Mouse (Mus musculus) granulocyte monocyte progenitor cell, adult 5-6 weeks (primary cell): ENCODE measurements around the gene Gm28048. TPM values are rescaled to one million over a fixed set of nuclear protein-coding genes. Genes with fewer than 3 reads are reported as not detected.

Experiments
- ATAC-seq: replicated peaks from 2 replicates; pipeline ENCODE4 v1.8.0; 2016; ENCODE audit warnings: mild to moderate bottlenecking, moderate TSS enrichment, inconsistent platforms; ENCODE audit not compliant: poor library complexity, severe bottlenecking
- total RNA-seq, 2 experiments: library from RNA; stranded (forward) in 1 of 2; stranded (reverse) in 1 of 2; fragments of 200-712, 200-1000 nt in 1 of 2; fragments of >200 nt in 1 of 2; fragmentation: Nextera tagmentation in 1 of 2; gene quantifications; 2 replicates each; pipeline ENCODE4 v1.2.3; 2014 to 2017

The Gm28048 gene
- total RNA-seq, 2 experiments from 2014 or later: 48.6 to 70.6 TPM

GRCm38 (mm10) chr11:22991218-22991835 is 9.4 kb upstream of the Gm28048 start:
- ATAC-seq: no peak

DNA sequence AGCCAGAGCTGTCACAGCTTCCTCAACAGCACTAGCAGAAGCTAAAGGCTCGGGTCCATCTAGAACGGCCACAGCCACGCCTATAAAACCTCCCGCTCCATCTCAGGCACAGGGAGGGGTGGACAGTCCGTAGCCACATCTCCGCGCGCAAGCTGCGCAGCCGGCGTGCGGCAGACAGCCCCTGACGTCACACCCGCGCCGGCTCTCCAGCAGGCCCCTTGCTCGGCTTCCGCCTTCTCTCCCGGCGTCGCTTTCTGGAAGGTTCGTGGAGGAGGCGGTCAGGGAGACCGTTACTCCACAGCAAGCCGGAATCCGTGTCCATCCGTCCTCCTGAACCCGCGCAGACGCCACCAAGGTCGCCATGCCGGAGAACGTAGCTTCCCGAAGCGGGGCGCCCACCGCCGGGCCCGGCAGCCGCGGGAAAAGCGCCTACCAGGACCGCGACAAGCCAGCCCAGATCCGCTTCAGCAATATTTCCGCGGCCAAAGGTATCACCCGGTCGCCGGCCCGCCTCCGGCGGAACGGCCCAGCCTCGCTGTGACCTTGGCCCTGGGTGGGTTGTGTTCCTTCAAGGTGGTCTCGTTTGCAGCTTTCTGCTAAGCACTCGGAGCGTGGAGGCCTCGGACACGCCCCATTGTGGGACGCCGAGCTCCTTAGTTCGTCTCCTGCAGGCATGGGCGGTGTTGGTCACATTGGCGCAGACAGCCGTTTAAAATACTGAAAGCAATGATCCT is 8.7 kb upstream of the Gm28048 start, which contains the start of gene Cct4:
Gene Cct4, plus strand, starts transcription at position 127 of the 734 bp plus-strand sequence.
- peak; percentile 96 for ATAC-seq

DNA sequence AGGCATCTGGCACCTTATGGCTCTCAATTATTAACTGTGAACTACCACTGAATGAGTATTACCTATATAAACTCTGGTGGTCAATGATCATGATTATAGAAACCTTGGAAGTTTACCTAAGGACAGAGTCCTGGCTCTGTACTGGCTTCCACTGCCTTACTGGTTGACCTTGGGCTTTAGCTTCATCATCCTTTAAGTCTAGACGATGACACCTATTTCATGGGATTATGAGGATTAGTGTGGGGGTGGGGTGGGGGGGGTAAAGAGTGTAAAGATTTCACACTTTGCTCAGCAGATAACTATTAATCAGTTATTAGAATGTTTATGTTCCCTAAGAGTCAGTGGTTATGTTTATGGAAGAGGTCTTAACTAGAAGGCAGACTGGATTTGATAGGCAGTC is 7.9 kb upstream of the Gm28048 start:
- ATAC-seq: no peak

DNA sequence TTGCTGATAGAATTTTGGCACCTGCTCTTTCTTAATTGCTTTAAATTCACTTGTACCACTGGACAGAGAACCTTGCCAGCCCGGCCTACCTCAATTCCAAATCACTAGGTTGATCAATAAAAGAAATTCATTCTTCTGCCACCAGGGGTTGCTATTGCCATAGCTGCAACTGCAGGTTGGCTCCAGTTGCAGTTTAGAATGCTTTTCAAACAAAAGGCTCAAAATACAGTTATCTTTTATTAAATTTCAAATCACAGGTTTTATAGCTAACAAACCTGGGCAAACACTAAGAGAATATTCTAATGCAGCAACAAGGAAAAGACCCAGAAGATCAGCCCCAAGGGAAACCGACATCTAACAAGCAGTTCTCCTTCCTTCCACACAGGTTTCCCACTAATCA is 5.5 kb upstream of the Gm28048 start:
- ATAC-seq: no peak

- ATAC-seq: no peak
Observed at GRCm38 (mm10) chr11:22985510-22985909, 3.6 kb upstream of the Gm28048 start.

GRCm38 (mm10) chr11:22982846-22983245 is 956 bp upstream of the Gm28048 start:
- no peak for ATAC-seq

GRCm38 (mm10) chr11:22981543-22981950 is 343 bp downstream of the Gm28048 start:
- peak; percentile 4; the same call in 1 of the 2 replicates for ATAC-seq

DNA sequence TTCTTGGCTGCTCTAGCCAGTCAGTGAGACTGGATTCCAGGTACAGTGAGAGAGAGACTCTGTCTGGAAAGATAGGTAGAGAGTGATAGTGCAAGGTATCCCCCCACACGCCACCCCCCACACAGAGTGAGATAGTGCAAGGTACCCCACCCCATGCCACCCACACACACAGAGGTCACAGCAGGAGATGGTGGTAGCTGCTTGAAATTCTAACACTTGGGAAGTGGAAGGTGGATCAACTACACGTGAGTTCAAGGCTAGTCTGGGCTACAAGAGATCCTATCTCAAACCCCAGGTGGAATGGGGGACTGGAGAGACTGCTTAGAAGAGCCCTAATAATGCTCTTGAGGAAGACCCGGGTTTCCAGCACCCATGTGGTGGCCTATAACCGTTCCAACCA is 849 bp downstream of the Gm28048 start:
- ATAC-seq: no peak

GRCm38 (mm10) chr11:22979221-22979620 is 2.7 kb downstream of the Gm28048 start:
- ATAC-seq: peak; percentile 58

DNA sequence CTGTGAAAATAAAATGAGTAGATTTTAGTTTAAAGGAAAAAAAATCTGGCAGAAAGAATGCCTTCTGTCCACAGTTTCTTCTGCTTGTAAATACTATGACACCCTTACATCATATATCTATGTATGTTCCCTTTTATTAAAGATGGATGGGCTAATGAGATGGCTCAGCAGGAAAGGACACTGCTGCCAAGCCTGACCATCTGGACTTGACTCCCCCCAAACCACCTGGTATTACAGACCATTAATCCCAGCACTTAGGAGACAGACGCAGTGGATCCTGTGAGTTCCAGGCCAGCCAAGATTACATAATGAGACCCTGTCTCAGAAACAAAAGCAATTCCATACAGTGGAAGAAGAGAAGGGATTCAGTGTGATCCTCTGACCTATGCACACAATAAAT is 3.2 kb downstream of the Gm28048 start:
- no peak for ATAC-seq

DNA sequence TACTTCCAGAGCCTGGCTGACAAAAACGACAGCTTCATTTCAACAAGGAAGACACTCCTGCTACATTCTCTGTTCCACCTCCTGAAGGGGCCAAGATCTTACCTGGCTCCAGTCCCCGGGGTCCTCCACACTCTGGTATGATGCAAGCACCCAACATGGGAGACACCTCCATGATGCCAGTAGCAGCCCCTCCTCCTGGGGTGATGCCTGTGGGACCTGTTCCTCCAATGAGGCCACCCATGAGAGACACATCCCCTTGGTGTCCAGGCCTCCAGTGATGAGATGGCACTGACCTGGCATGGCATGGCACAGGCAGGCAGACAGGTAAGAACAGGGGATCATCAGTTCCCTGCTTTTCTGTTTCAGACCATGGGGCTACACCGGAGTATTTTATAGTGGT is 3.7 kb downstream of the Gm28048 start:
- ATAC-seq: no peak

DNA sequence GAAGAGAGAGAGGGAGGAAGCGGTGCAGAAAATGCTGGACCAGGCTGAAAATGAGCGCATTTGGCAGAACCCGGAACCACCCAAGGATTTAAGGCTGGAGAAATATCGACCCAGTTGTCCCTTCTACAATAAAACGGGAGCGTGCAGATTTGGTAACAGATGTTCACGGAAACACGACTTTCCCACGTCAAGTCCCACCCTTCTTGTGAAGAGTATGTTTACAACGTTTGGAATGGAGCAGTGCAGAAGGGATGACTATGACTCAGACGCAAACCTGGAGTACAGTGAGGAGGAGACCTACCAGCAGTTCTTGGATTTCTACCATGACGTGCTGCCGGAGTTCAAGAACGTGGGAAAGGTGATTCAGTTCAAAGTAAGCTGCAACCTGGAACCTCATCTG is 8.3 kb downstream of the Gm28048 start:
- ATAC-seq: no peak

DNA sequence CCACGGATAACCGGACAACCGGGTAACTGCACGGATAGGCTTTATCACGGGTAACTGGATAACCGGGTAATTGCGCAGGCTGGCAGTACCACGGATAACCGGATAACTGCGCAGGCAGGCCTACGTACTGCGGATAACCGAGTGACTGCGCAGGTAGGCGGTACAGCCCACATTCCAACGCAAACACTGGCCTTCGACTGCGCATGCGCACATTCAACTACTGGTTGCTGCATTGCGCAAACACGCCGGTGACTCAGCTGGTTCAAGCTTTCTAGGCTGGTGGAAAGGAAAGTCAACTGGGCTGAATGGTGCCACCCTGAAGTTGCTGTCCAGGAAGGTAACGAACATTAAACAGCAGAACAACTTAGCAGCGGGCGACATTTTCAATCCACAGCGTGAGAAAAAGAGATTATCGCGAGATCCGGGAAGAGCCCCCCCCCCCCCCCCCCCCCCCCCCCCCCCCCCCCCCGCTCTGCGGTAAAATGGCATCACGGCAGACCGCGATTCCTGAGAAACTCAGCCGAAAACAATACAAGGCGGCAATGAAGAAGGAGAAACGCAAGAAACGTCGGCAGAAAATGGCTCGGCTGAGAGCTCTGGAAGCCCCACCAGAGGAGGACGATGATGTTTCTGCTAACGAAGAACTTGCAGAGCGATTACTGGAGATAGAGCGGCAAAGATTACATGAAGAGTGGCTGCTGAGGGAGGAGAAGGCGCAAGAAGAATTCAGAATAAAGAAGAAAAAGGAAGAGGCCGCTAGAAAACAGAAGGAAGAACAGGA is 9.0 kb downstream of the Gm28048 start:
- ATAC-seq: peak; percentile 71

- ATAC-seq: peak; percentile 67
Observed at GRCm38 (mm10) chr11:22971835-22972709, 9.8 kb downstream of the Gm28048 start, which contains the start of gene Zrsr1. TSS of gene Zrsr1 (plus strand) at chr11:22972005.

DNA sequence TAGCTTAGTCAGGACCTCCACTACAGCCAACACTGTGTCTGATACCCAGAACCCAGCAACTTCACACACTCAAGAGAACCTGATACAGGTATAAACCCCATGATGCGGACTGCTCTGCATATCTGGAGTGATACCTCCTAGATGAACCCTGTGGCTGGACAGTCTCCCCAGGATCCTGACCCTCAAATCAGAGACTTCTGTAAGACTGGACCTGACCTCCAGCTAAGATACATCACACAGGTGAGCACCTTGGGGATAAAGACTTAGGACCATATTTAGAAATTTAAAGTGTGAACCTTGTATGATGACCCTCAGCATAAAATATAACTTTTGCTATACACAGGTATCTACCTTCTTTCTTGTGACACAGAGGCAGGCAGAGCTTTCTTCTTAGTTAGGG is 11.3 kb downstream of the Gm28048 start:
- ATAC-seq: no peak

- ATAC-seq: peak; percentile 34; the same call in 1 of the 2 replicates
Observed at GRCm38 (mm10) chr11:22969486-22969885, 12.4 kb downstream of the Gm28048 start.

DNA sequence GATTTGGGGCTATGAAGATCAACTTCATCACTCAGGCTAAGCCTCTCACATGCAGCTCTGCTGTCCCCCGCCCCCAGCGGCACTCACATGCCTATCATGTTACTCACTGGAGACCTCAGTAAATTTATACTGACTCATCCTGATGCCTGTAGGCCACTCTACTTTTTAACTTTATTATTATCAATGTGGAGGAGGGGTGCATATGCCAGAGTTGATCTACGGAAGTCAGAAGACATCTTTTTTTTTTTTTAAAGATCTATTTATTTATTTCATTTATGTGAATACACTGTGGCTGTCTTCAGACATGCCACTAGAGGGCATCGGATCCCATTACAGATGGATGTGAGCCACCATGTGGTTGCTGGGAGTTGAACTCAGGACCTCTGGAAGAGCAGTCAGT is 16.4 kb downstream of the Gm28048 start:
- no peak for ATAC-seq

DNA sequence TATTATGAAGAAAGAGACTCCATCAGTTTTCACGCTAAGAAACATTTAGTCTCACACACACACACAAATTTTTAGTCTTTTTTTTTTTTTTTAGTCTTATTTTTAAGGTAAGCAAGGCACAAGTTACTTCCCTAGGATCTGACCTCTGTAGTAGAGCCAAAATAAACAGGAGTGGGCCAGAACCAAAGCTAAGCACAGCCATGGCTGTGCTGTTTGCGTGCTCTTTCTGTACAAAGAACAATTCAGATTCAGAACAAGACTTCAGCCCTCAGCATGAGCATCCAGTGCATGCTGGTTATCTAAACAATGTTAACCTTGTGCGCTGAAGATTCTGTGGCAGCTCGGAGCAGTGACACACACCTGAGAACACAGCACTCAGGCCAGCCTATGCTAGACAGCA is 17.5 kb downstream of the Gm28048 start:
- no peak for ATAC-seq

DNA sequence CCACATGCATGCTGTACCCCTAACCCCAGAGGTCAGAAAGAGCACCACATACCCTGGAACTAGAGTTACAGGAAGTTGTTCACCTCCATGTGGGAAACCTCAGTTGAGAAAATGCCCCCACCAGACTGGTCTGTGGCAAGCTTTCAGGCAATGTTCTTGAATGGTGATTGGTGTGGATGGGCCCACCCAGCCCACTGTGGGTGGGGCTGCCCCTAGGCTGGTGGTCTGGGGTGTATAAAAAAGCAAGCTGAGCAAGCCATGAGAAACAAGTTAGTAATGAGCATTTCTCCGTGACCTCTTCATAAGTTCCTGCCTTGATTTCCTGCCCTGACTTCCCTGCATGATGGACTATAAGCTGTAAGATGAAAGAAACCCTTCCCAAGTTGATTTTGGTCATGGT is 19.8 kb downstream of the Gm28048 start:
- peak; percentile 79 for ATAC-seq

GRCm38 (mm10) chr11:22957791-22958374 is 24.0 kb downstream of the Gm28048 start:
- ATAC-seq: no peak
